Mouse (Mus musculus): ENCODE measurements around the gene Myo1f.
A peak's percentile ranks its signal among the peaks of the same experiment; 100 is the strongest.

Myo1f gene

GRCm38 (mm10) chr17:33555223-33555855 is at the start of gene Myo1f:
Gene Myo1f (plus strand): TSS chr17:33555707.
- DNase-seq (ENCODE audit: low spot score): no peak

GRCm38 (mm10) chr17:33508386-33508785 is 47.1 kb upstream of the Myo1f start:
- no peak for DNase-seq (ENCODE audit: low spot score)

GRCm38 (mm10) chr17:33510172-33510571 is 45.3 kb upstream of the Myo1f start:
- no peak for DNase-seq (ENCODE audit: low spot score)

GRCm38 (mm10) chr17:33512441-33513415 is 42.8 kb upstream of the Myo1f start:
- no peak for DNase-seq (ENCODE audit: low spot score)

- DNase-seq (ENCODE audit: low spot score): no peak
Measured at GRCm38 (mm10) chr17:33513874-33514273, 41.6 kb upstream of the Myo1f start.

GRCm38 (mm10) chr17:33520366-33520765 is 35.1 kb upstream of the Myo1f start:
- no peak for DNase-seq (ENCODE audit: low spot score)

GRCm38 (mm10) chr17:33523431-33523917 is 32.0 kb upstream of the Myo1f start:
- DNase-seq (ENCODE audit: low spot score): no peak

- peak; percentile 81 for DNase-seq (ENCODE audit: low spot score)
Measured at GRCm38 (mm10) chr17:33523918-33524755, 31.4 kb upstream of the Myo1f start, which contains the start of gene Adamts10. Gene Adamts10 (plus strand): TSS chr17:33524204.

- no peak for DNase-seq (ENCODE audit: low spot score)
Measured at GRCm38 (mm10) chr17:33524806-33525373, 30.6 kb upstream of the Myo1f start.

GRCm38 (mm10) chr17:33526506-33526905 is 29.0 kb upstream of the Myo1f start:
- no peak for DNase-seq (ENCODE audit: low spot score)

GRCm38 (mm10) chr17:33539106-33539675 is 16.3 kb upstream of the Myo1f start:
- DNase-seq (ENCODE audit: low spot score): no peak

- DNase-seq (ENCODE audit: low spot score): no peak
Measured at GRCm38 (mm10) chr17:33539878-33540277, 15.6 kb upstream of the Myo1f start.

- DNase-seq (ENCODE audit: low spot score): no peak
Measured at GRCm38 (mm10) chr17:33549212-33549611, 6.3 kb upstream of the Myo1f start.

GRCm38 (mm10) chr17:33550388-33550787 is 5.1 kb upstream of the Myo1f start:
- no peak for DNase-seq (ENCODE audit: low spot score)

- no peak for DNase-seq (ENCODE audit: low spot score)
Measured at GRCm38 (mm10) chr17:33552113-33552512, 3.4 kb upstream of the Myo1f start.

- peak; percentile 27 for DNase-seq (ENCODE audit: low spot score)
Measured at GRCm38 (mm10) chr17:33552964-33553363, 2.5 kb upstream of the Myo1f start.

GRCm38 (mm10) chr17:33554536-33554935 is 971 bp upstream of the Myo1f start:
- no peak for DNase-seq (ENCODE audit: low spot score)

- no peak for DNase-seq (ENCODE audit: low spot score)
Measured at GRCm38 (mm10) chr17:33557922-33558321, 2.4 kb downstream of the Myo1f start.

GRCm38 (mm10) chr17:33563527-33564076 is 8.1 kb downstream of the Myo1f start:
- DNase-seq (ENCODE audit: low spot score): no peak

- DNase-seq (ENCODE audit: low spot score): no peak
Measured at GRCm38 (mm10) chr17:33564599-33564998, 9.1 kb downstream of the Myo1f start.

GRCm38 (mm10) chr17:33566182-33566581 is 10.7 kb downstream of the Myo1f start:
- no peak for DNase-seq (ENCODE audit: low spot score)
